Mouse (Mus musculus): ENCODE measurements around the gene Colgalt1.

DNA sequence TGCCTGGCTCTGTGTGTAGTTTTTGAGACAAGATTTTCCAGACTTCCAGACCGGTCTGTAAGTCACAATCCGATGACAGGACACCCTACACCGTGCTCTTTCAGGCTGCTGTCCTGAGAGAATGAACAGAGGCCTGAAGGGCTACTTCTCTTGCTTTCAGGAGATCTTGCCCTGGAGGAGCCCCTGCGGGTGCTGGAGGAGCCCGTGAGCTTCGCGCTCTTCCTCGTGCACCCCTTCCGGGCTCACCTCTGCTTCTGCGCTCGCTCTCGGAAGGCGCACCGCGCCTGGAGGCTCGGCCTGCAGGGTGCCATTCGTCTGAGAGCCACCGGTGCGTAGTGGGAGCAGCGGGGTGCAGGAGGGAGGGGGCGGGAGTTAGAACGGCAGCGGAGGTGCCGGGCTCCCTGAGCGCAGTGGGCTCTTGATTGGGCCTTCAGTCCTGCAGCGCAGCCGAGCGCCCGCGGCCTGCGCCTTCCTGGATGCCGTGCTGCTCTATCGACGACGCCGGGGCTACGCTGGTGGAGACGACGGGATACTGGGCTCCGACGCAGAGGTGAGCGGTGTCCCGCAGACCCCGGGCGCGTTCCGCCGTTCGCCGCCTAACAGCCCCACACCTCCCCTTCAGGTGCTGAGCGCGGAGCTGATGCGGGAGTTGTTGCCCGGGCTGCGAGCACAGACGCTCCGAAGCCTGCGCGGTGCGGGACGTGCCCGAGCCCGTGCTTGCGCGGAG, 8.7 kb upstream of the Colgalt1 start:
- TF ChIP-seq GATA1 (IDR thresholded peaks at IDR 0.05; ENCODE audit: low read length) (no peak), TAL1 (IDR thresholded peaks at IDR 0.05; ENCODE audit: low read length) (no peak)
